Mouse (Mus musculus) small intestine, adult 10 weeks (tissue): ENCODE measurements around the gene Plxna2. TPM values are rescaled to one million over a fixed set of nuclear protein-coding genes. Genes with fewer than 3 reads are reported as not detected.

ENCODE experiments used
- polyA plus RNA-seq: library from polyadenylated mRNA; stranded (reverse); fragments of 350-450 nt; fragmentation: Illumina TruSeq; extraction: RNeasy Lipid Tissue Mini Kit (QIAGEN cat#74804); gene quantifications from one replicate; pipeline ENCODE4 v1.2.3, GENCODE M21; 2014; ENCODE audit warnings: low replicate concordance

The Plxna2 gene
- polyA plus RNA-seq = 9.6 TPM

GRCm38 (mm10) chr1:194617918-194618317, at the start of gene Plxna2:
Gene Plxna2, plus strand, starts transcription at chr1:194618218.

